Mouse (Mus musculus) erythroid progenitor cell, adult 5-6 weeks (primary cell): ENCODE measurements around the gene Selenok. TPM values are rescaled to one million over a fixed set of nuclear protein-coding genes. Genes with fewer than 3 reads are reported as not detected.

ENCODE experiments used
- ATAC-seq: replicated peaks from 2 replicates; pipeline ENCODE4 v1.8.0; 2016; ENCODE audit warnings: moderate number of reproducible peaks, mild to moderate bottlenecking, moderate TSS enrichment, inconsistent platforms; ENCODE audit not compliant: poor library complexity, low FRiP score, severe bottlenecking
- total RNA-seq, 2 experiments: library from RNA; stranded (forward) in 1 of 2; stranded (reverse) in 1 of 2; fragments of 150-400 nt in 1 of 2; fragments of 186-747, 209-891 nt in 1 of 2; gene quantifications; 2 replicates each; pipeline versions ENCODE4 v1.2.3 to v1.2.4; 2015 to 2017; ENCODE audit warnings: low replicate concordance in 2 of 2

The Selenok gene
- total RNA-seq, 2 experiments from 2014 or later, result 44.4 to 66.3 TPM

DNA sequence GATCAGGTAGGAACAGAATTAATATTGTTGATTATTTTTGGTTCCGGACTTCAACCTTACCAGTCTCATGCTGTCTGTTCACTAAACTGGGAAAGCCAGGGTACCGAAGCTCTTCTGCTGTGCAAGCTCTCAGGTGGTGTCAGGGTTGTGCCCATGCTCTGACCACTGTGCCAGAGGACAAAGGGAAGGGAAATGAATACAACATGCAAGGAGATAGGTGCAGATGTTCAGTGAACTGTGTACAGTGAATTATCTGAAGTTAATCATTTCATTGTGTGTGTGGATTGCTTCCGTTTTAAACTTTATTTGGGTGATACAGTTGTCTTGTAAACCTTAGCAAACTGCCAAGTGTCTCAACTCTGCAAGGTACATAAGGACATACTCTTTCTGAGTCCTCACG, 20.2 kb downstream of the Selenok start:
- ATAC-seq, result no peak

DNA sequence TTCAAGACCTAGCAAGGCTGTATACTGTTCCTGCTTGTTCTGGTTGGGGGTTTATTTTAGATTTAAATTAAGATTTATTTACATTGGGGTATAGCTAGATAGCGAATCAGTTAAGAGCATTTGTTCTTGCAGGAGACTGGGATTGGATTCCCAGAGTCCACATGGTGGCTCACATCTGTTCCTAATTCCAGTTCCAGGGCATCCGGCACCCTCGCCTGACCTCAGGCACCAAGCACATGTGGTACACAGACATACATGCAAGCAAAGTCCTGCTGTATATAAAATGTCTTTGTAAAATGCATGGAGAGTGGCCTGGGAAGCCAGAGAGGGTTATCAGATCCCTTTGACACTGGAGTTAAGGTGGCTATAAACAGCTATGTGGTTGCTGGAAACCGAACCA, 26.9 kb downstream of the Selenok start:
- ATAC-seq, result no peak

GRCm38 (mm10) chr14:29996000-29996751, 28.1 kb downstream of the Selenok start:
- ATAC-seq, result no peak

GRCm38 (mm10) chr14:29997345-29997744, 29.2 kb downstream of the Selenok start:
- ATAC-seq, result no peak

- no peak for ATAC-seq
Observed at GRCm38 (mm10) chr14:29998747-29999474, 30.8 kb downstream of the Selenok start.

GRCm38 (mm10) chr14:29999475-29999811, 31.3 kb downstream of the Selenok start:
- no peak for ATAC-seq

GRCm38 (mm10) chr14:30008733-30009575, 40.8 kb downstream of the Selenok start, which contains the start of the genes Il17rb and Chdh:
Il17rb (minus strand) TSS chr14:30008896.
Chdh (plus strand) TSS chr14:30009023.
- ATAC-seq, result no peak

GRCm38 (mm10) chr14:30009864-30010560, 41.9 kb downstream of the Selenok start:
- no peak for ATAC-seq

DNA sequence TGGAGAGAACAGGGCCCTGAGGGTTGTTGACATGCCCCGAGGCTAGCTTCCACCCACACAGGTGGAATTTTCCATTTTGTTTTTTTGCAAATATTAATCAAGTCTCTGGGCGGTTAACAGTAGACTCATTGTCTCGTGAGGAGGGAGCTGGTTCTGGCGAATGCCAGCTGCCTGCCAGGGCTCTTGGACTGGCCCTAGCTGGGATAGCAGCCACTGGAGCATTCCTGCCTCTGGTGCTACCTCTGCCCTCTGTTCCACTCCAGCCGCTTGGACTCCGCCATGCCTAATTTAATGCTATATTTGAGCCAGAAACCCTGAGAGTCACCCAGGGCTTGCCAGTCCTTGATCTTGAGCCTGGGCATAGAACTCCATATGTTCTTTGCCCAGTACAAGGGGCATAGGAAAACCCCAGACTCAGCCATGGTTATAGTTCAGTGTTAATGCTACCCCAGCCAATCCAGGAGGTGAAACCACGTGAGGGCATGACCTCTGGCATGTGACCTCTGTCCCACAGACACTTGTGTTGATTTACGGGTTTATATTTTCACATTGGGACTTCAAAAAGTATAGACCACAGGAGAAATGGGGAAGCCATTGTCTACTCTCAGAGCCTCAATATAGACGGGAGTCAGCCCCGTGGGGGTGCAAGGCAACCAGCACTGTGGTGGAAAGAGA, 43.9 kb downstream of the Selenok start:
- ATAC-seq, result no peak

- ATAC-seq, result no peak
Observed at GRCm38 (mm10) chr14:30014487-30014886, 46.4 kb downstream of the Selenok start.

- ATAC-seq, result no peak
Observed at GRCm38 (mm10) chr14:30015008-30015407, 46.9 kb downstream of the Selenok start.

GRCm38 (mm10) chr14:30016666-30017065, 48.6 kb downstream of the Selenok start:
- no peak for ATAC-seq

GRCm38 (mm10) chr14:30017794-30018462, 49.8 kb downstream of the Selenok start:
- no peak for ATAC-seq

DNA sequence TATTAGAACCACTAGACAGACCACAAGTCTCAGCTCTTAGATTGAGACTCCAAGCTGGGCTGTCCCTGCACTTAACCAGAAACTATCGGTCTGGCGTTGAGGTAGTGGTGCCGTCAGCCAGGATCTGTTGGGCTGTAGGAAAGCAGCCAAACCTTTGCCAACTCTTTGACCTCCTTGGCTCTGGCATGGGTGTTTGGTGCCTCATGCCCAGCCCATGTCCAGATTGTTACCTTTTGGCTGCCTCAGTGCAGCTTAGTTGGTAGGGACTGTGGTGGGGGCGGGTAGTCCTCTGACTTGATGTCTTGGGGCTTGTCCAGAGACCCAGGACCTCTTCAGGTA, 50.3 kb downstream of the Selenok start:
- no peak for ATAC-seq

DNA sequence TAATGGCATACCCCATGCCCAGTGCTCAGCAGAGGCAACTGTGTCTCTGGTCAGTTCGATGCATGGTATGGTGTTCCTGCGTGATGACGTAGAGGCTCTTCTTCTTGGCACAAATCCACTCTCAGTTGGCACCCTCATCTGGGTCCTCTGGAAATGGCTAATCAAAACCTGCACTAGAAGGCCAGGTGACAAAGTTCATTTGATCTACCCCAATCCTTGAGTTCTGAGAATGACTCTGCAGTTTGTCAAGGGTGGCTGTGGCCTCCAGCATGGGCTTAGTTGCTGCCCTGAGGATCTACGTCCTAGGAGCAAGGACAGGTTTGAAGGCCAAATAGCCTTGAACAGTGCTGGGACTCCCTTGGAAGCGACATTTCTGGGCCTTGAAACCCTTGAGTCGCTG, 50.7 kb downstream of the Selenok start:
- ATAC-seq, result no peak

- ATAC-seq, result no peak
Observed at GRCm38 (mm10) chr14:30019375-30019774, 51.3 kb downstream of the Selenok start.

- ATAC-seq, result no peak
Observed at GRCm38 (mm10) chr14:30019792-30020575, 51.9 kb downstream of the Selenok start.

DNA sequence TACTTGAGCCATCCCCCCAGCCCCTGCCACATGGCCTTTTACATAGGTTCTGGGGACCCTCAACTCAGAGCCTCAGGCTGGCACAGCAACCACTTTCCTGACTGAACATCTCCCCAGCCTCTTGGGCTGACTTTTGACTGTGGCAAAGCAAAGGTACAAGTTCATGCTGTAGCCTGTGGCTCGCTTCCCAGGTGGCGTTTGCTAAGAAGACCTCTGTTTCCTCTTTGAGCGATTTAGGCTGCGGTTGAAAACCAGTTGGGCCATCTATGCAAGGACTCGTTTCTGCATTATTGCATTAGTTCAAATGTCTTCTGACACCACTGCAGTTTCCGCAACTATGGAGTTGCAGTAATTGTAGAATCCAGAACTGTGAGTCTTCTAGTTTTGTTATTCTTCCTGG, 54.4 kb downstream of the Selenok start:
- ATAC-seq, result no peak
